Mouse (Mus musculus): Measurements from ENCODE around the gene Olfr11.

Gene Olfr11

GRCm38 (mm10) chr13:21642418-21642817 lies at the start of gene Olfr11:
Gene Olfr11, minus strand, starts transcription at chr13:21642518.
- no peak for DNase-seq (ENCODE audit: low spot score)

- DNase-seq (ENCODE audit: low spot score) = no peak
Observed at GRCm38 (mm10) chr13:21677305-21677704, 35.0 kb upstream of the Olfr11 start, which contains the start of gene Olfr1360. Gene Olfr1360, minus strand, starts transcription at chr13:21677405.

- no peak for DNase-seq (ENCODE audit: low spot score)
Observed at GRCm38 (mm10) chr13:21663286-21663685, 21.0 kb upstream of the Olfr11 start, which contains the start of gene Olfr1361. Gene Olfr1361, minus strand, starts transcription at chr13:21663386.

- DNase-seq (ENCODE audit: low spot score) = no peak
Observed at GRCm38 (mm10) chr13:21613922-21614321, 28.4 kb downstream of the Olfr11 start, which contains the start of gene Olfr1362. Gene Olfr1362, minus strand, starts transcription at chr13:21614022.

DNA sequence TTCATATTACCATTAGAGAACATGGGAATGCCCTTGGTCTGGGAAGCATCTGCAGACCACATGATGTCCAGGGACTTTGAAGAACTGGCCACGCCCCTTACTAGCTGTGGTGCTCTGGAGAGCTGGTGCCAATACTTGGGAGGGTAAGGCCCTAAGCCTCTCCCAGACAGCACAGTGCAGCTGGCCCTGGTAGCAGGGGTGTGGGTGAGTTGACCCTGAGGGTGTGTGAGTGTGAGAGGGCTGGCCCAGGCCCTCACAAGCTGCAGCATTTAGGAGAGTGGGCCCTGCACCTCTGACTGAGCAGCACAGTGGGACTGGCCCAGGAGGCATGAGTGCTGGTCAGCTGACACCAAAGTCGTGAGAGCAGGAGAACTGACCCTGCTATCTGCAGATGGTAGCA lies 50.7 kb downstream of the Olfr11 start:
- DNase-seq (ENCODE audit: low spot score) = no peak

Data from ovary, postnatal 10 days (tissue).